Mouse (Mus musculus) stomach, embryonic 14.5 days (tissue): ENCODE measurements around the gene Cox8b. TPM values are rescaled to one million over a fixed set of nuclear protein-coding genes. Genes with fewer than 3 reads are reported as not detected.

ENCODE experiments used
- ATAC-seq: fragments of 200-750 bp; cut with Nextera tagmentation; 2 replicates; pipeline ENCODE4 v1.8.0; 2017; ENCODE audit warnings: low read depth, moderate TSS enrichment; ENCODE audit not compliant: insufficient number of reproducible peaks, insufficient read depth, low FRiP score
- H3K27ac ChIP-seq: fragments of 300-500 bp; sonication (generic); 2 replicates; pipeline ENCODE4 v1.5.1; 2014; ENCODE audit warnings: mild to moderate bottlenecking, low read length, moderate library complexity, mixed read lengths
- H3K27me3 ChIP-seq: fragments of 300-500 bp; sonication (generic); 2 replicates; pipeline ENCODE4 v1.6.1; 2014; ENCODE audit warnings: low read length, control low read depth, mixed read lengths; ENCODE audit not compliant: control insufficient read depth, insufficient read depth
- H3K36me3 ChIP-seq: fragments of 300-500 bp; sonication (generic); 2 replicates; pipeline ENCODE4 v1.6.1; 2014; ENCODE audit warnings: mild to moderate bottlenecking, control low read depth, low read length, moderate library complexity, mixed read lengths; ENCODE audit not compliant: control insufficient read depth, insufficient read depth
- H3K4me1 ChIP-seq: fragments of 300-500 bp; sonication (generic); 2 replicates; pipeline ENCODE4 v1.6.1; 2014; ENCODE audit warnings: low read length, control low read depth, mixed read lengths; ENCODE audit not compliant: control insufficient read depth, insufficient read depth
- H3K4me2 ChIP-seq: fragments of 300-500 bp; sonication (generic); replicated peaks from 2 replicates; pipeline ENCODE4 v1.6.1; 2014; ENCODE audit warnings: low read depth, low read length, control low read depth
- H3K4me3 ChIP-seq: fragments of 300-500 bp; sonication (generic); 2 replicates; pipeline ENCODE4 v1.5.1; 2014; ENCODE audit warnings: low read depth, low read length, control low read depth
- H3K9ac ChIP-seq: fragments of 300-500 bp; sonication (generic); replicated peaks from 2 replicates; pipeline ENCODE4 v1.6.1; 2014; ENCODE audit warnings: low read depth, mild to moderate bottlenecking, control low read depth, low read length, moderate library complexity, mixed read lengths
- H3K9me3 ChIP-seq: fragments of 300-500 bp; sonication (generic); 2 replicates; pipeline ENCODE4 v1.6.1; 2016; ENCODE audit warnings: low read depth, low read length, control low read depth; ENCODE audit not compliant: control insufficient read depth
- WGBS: fragments of 180-500 bp; shearing (Covaris S2); extraction: QIAGEN DNeasy Blood & Tissue Kit; methylation state at CpG from one replicate; pipeline ENCODE4 v1.1.7; 2014; 5-methylcytosine and 5-hydroxymethylcytosine counted together
- polyA plus RNA-seq: library from polyadenylated mRNA; unstranded; fragments of >200 nt; fragmentation: Nextera tagmentation; extraction: Ambion mirVana; gene quantifications from 2 replicates; pipeline ENCODE4 v1.2.1, GENCODE M21; 2014

Cox8b gene
- polyA plus RNA-seq, 1 experiment from 2014 or later = 0.87 TPM

DNA sequence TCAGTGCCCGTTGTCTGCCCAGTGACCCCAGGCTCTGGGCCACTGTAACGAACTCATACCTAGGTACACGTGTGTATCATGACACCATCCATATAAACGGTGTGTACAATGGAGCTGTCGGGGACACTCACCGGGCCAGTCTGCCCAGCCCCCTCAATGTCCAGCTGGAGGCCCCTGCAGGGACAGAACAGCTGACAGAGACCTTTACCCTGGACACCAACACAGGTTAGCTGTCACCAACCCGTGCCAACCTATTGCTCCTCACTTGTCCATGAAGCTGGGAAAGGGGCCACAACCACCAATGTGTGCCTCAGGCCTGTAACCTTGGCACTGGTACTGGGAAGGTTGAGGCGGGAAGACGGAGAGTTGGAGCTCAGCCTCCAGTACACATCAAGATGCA is 42.1 kb upstream of the Cox8b start:
- H3K4me3 ChIP-seq = peak overlapping the region; percentile 45
- H3K27ac ChIP-seq = peak overlapping the region; percentile 94
- peaks cover 20% of the 10 kb centered on the region for H3K36me3 ChIP-seq
- no peaks in the 10 kb centered on the region for H3K27me3 ChIP-seq
- H3K9ac ChIP-seq = peak overlapping the region; percentile 49
- H3K9me3 ChIP-seq = no peaks in the 10 kb centered on the region
- 39% methylated on average over 9 of the region's 9 CpGs for WGBS
- no peak for ATAC-seq
- peaks cover 15% of the 10 kb centered on the region; the same call in 1 of the 2 replicates for H3K4me1 ChIP-seq
- peak overlapping the region; percentile 70 for H3K4me2 ChIP-seq

GRCm38 (mm10) chr7:140941222-140942051 is 41.2 kb upstream of the Cox8b start, which contains the start of gene Pgghg:
Gene Pgghg, plus strand, starts transcription at chr7:140941391.
- H3K4me2 ChIP-seq = peak within 1 kb of the TSS; percentile 70
- no peaks in the 10 kb centered on the region for H3K9me3 ChIP-seq
- H3K27ac ChIP-seq = peak within 1 kb of the TSS; percentile 94
- H3K4me1 ChIP-seq = peaks cover 15% of the 10 kb centered on the region; the same call in 1 of the 2 replicates
- H3K36me3 ChIP-seq = peaks cover 15% of the 10 kb centered on the region
- peak; percentile 88 for ATAC-seq
- peak within 1 kb of the TSS; percentile 45 for H3K4me3 ChIP-seq
- H3K27me3 ChIP-seq = no peaks in the 10 kb centered on the region
- WGBS = 2% methylated on average over 33 of the region's 33 CpGs
- H3K9ac ChIP-seq = peak within 1 kb of the TSS; percentile 49

DNA sequence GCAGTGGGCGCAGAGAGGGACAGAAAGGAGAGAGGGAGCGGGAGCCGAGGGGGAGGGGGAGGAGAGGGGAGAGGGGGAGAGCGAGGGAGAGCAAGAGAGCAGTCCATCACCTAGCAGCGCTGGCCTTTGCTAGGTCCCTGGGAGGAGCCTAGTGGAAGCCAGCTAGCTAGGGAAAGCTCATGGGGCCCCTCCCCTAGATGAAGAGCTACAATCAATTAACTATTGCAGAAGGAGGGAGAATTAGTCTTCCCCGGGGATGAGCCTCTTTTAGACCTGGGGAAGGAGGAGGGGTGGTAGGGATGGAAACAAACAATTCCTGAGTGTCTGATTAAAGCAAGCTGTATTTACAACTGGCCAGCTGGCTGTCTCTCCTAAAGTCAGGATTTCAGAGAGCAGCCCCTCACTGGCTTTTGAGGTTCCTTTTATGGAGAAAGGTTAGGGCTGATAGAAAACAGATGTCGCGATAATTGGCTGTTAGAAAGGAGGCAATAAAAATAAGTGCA is 39.5 kb upstream of the Cox8b start:
- H3K9me3 ChIP-seq = no peaks in the 10 kb centered on the region
- H3K9ac ChIP-seq = no peak overlapping the region
- peak overlapping the region; percentile 77 for H3K27ac ChIP-seq
- no peaks in the 10 kb centered on the region for H3K36me3 ChIP-seq
- peaks cover 15% of the 10 kb centered on the region; the same call in 1 of the 2 replicates for H3K4me1 ChIP-seq
- H3K4me2 ChIP-seq = peak overlapping the region; percentile 38
- 4% methylated on average over 7 of the region's 8 CpGs for WGBS
- no peak overlapping the region for H3K4me3 ChIP-seq
- H3K27me3 ChIP-seq = no peaks in the 10 kb centered on the region
- ATAC-seq = peak; percentile 30; the same call in 1 of the 2 replicates

DNA sequence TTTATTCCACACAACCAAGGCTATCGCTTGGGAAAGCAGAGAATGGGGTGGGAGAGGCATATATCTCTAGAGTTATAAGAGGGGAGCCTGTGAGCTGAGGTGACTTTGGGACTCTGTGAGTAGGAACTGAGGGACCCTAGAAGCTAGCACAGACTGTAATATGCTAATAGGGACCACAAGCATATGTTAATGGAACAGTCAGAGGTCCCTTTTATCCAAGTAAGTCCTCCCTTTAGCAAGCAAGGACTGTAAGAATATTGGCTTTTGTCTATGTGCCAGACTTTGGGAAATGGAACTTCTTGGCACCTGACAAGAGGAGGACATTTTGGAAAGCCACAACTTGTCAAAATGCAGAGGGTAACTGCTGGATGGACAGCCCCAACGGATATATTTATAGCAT is 38.6 kb upstream of the Cox8b start:
- Histone ChIP-seq H3K27ac (peak overlapping the region; percentile 77; the same call in 1 of the 2 replicates), H3K36me3 (no peaks in the 10 kb centered on the region), H3K27me3 (no peaks in the 10 kb centered on the region), H3K4me2 (0 out of 2 replicates have a peak overlapping the region, but pooled peaks have one; percentile 38), H3K4me3 (no peak overlapping the region), H3K4me1 (peaks cover 15% of the 10 kb centered on the region; the same call in 1 of the 2 replicates), H3K9ac (no peak overlapping the region), H3K9me3 (no peaks in the 10 kb centered on the region)
- ATAC-seq = no peak
- WGBS = 25% methylated on average over 2 of the region's 2 CpGs

DNA sequence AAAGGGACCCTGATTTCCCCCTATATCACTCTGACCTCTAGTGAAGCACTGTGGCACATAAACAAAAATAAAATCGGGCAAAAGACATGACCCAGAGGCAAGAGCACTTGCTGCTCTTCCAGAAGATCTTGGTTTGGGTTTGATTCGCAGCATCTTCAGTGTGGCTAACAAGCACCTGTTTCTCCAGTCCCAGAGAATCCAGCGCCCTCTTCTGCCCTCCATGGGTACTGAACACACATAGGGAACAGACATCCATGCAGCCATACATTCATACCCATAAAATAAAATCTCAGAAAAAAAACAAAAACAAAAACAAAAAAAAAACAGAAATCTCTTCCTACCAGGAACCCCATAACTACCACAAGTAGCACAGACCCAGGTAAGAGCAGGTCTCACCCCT is 38.2 kb upstream of the Cox8b start:
- no peak for ATAC-seq
- no peak overlapping the region for H3K4me2 ChIP-seq
- WGBS = 42% methylated on average over 3 of the region's 3 CpGs

DNA sequence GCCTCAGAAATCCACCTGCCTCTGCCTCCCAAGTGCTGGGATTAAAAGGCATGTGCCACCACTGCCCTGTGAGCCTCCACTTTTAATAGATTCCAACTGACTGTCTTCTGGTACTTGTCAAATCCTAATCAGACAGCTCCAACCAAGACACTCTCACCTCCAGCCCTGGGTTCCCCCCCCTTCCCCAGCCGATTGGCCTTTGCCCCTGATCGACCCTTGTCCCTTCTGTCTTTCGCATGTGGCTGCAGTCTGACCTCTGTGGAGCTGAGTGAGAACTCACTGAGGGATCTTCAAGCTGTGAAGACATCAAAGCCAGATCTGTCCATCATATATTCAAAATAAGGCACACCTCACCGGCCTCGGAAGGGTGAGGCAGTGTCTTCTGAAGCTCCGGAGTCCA is 26.9 kb upstream of the Cox8b start:
- Histone ChIP-seq H3K9ac (no peak overlapping the region), H3K27me3 (peaks cover 24% of the 10 kb centered on the region), H3K4me3 (no peak overlapping the region), H3K9me3 (no peaks in the 10 kb centered on the region), H3K27ac (no peak overlapping the region), H3K36me3 (no peaks in the 10 kb centered on the region), H3K4me2 (no peak overlapping the region), H3K4me1 (peaks cover 9% of the 10 kb centered on the region; the same call in 1 of the 2 replicates)
- 79% methylated on average over 6 of the region's 6 CpGs for WGBS
- ATAC-seq = no peak

More for the DNA sequence above, 38.2 kb upstream of the Cox8b start:
- H3K27me3 ChIP-seq = no peaks in the 10 kb centered on the region
- H3K9ac ChIP-seq = no peak overlapping the region
- H3K27ac ChIP-seq = no peak overlapping the region
- H3K4me1 ChIP-seq = peaks cover 15% of the 10 kb centered on the region; the same call in 1 of the 2 replicates
- H3K36me3 ChIP-seq = no peaks in the 10 kb centered on the region
- H3K4me3 ChIP-seq = no peak overlapping the region
- no peaks in the 10 kb centered on the region for H3K9me3 ChIP-seq

DNA sequence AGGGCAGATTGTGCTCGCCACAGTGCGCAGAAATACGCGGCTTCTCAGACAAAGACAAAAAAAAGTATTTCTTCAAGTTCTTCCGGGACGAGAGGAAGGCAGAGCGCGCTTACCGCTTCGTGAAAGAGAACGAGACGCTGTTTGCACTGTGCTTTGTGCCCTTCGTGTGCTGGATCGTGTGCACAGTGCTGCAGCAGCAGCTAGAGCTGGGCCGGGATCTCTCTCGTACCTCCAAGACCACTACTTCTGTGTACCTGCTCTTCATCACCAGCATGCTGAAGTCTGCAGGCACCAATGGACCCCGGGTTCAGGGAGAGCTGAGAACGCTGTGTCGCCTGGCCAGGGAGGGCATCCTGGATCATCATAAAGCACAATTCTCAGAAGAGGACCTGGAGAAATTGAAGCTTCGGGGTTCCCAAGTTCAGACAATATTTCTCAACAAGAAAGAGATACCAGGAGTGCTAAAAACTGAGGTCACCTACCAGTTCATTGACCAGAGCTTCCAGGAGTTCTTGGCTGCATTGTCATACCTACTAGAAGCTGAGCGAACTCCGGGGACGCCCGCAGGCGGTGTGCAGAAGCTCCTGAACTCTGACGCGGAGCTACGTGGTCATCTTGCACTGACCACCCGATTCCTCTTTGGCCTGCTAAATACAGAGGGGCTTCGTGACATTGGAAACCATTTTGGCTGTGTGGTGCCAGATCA is 23.0 kb upstream of the Cox8b start:
- Histone ChIP-seq H3K36me3 (no peaks in the 10 kb centered on the region), H3K27ac (no peak overlapping the region), H3K9me3 (no peaks in the 10 kb centered on the region), H3K4me2 (peak overlapping the region; percentile 56), H3K9ac (no peak overlapping the region; the same call in 1 of the 2 replicates), H3K4me1 (peaks cover 10% of the 10 kb centered on the region; the same call in 1 of the 2 replicates), H3K27me3 (peaks cover 36% of the 10 kb centered on the region), H3K4me3 (peak overlapping the region; percentile 28)
- ATAC-seq = no peak
- 26% methylated on average over 30 of the region's 30 CpGs for WGBS

DNA sequence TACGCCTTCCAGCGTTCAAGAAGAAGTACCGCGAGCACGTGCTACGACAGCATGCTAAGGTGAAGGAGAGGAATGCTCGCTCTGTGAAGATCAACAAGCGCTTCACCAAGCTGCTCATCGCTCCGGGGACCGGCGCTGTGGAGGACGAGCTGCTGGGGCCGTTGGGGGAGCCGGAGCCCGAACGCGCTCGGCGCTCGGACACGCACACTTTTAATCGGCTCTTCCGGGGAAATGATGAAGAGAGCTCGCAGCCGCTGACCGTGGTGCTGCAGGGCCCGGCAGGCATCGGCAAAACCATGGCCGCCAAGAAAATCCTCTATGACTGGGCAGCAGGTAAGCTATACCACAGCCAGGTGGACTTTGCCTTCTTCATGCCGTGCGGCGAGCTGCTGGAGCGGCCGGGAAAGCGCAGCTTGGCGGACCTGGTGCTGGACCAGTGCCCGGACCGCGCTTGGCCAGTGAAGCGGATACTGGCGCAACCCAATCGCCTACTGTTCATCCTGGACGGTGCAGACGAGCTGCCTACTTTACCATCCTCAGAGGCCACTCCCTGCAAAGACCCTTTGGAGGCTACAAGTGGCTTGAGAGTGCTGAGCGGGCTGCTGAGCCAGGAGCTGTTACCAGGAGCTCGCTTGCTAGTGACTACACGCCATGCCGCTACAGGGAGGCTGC is 22.3 kb upstream of the Cox8b start:
- Histone ChIP-seq H3K9ac (no peak overlapping the region), H3K9me3 (no peaks in the 10 kb centered on the region), H3K4me3 (peak overlapping the region; percentile 28), H3K36me3 (no peaks in the 10 kb centered on the region), H3K27ac (no peak overlapping the region), H3K27me3 (peaks cover 36% of the 10 kb centered on the region), H3K4me1 (peaks cover 10% of the 10 kb centered on the region; the same call in 1 of the 2 replicates), H3K4me2 (peak overlapping the region; percentile 56)
- WGBS = under 1% methylated on average over 49 of the region's 49 CpGs
- peak; percentile 31; the same call in 1 of the 2 replicates for ATAC-seq
